In genomic region chr7:131391761-131392160, GRCm38 (mm10) we compare ENCODE assay signal across 12 mouse cellular contexts. TPM values are rescaled to one million over a fixed set of nuclear protein-coding genes. Genes with fewer than 3 reads are reported as not detected.
"Had no signal": no experiment of that assay in that cellular context is flagged by ENCODE, and none has a peak within 500 bp of the region (broad histone marks: within the 10 kb centered on the region; RNA-seq: fewer than 3 reads in every experiment).

No protein-coding gene starts in this region.

RNA-seq across cellular contexts. Expression of gene Fam24a, which starts 58.1 kb away (rescaled TPM):
- polyA plus RNA-seq: neural tube, embryonic 13.5 days; neural tube, embryonic 14.5 days; neural tube, embryonic 15.5 days; small intestine, adult 2 months; spleen, adult 2 months; stomach, embryonic 14.5 days; stomach, embryonic 15.5 days; stomach, embryonic 16.5 days; stomach, postnatal 0 days; thymus, adult 2 months; thymus, postnatal 0 days; urinary bladder, adult 2 months had no signal
